Mouse (Mus musculus) layer of hippocampus, postnatal 25 days (tissue): Measurements from ENCODE around the gene 4930519P11Rik. TPM values are rescaled to one million over a fixed set of nuclear protein-coding genes. Genes with fewer than 3 reads are reported as not detected.

Experiments
- total RNA-seq, 2 experiments: library from RNA; stranded (reverse); gene quantifications; 2 replicates each; pipeline ENCODE4 v1.2.3; 2021

Gene 4930519P11Rik
- total RNA-seq, 2 experiments from 2014 or later, result not detected

Other genes starting within 250 kb of the 4930519P11Rik start
- gene Cdk5rap1, start 240.4 kb downstream of the 4930519P11Rik start, total RNA-seq, result 10 to 100 TPM; 17.7 to 18.7 TPM
- 10 to 100 TPM; 39.1 to 44.3 TPM for gene Snta1, start 205.3 kb downstream of the 4930519P11Rik start, total RNA-seq
- 10 to 100 TPM; 46.4 to 51.4 TPM for gene Cbfa2t2, start 177.0 kb downstream of the 4930519P11Rik start, total RNA-seq
- gene 1700003F12Rik, start 66.4 kb downstream of the 4930519P11Rik start, total RNA-seq, result under 1 TPM; 0.81 to 0.94 TPM
- gene Actl10, start 61.7 kb downstream of the 4930519P11Rik start, total RNA-seq, result not detected
- gene Necab3, start 54.5 kb downstream of the 4930519P11Rik start, total RNA-seq, result 10 to 100 TPM; 27.4 to 29.8 TPM
- gene E2f1, start 43.5 kb downstream of the 4930519P11Rik start, total RNA-seq, result 1 to 10 TPM; 5.8 to 5.9 TPM
- 10 to 100 TPM; 11.4 to 13.2 TPM for gene Pxmp4, start 9.7 kb downstream of the 4930519P11Rik start, total RNA-seq
- 10 to 100 TPM; 10.1 to 10.6 TPM for gene Zfp341, start 140 bp downstream of the 4930519P11Rik start, total RNA-seq
- gene Chmp4b, start 38.3 kb upstream of the 4930519P11Rik start, total RNA-seq, result 100 to 1,000 TPM; 206 to 232 TPM
- gene Gm14214, start 156.6 kb upstream of the 4930519P11Rik start, total RNA-seq, result not detected
- gene Raly, start 177.7 kb upstream of the 4930519P11Rik start, total RNA-seq, result 10 to 100 TPM; 70.8 to 74.2 TPM
- gene a, start 178.0 kb upstream of the 4930519P11Rik start, total RNA-seq, result not detected